Mouse (Mus musculus) left cerebral cortex, adult 8-10 months (tissue): Measurements from ENCODE around the gene Cnot2. TPM values are rescaled to one million over a fixed set of nuclear protein-coding genes. Genes with fewer than 3 reads are reported as not detected.
A peak's percentile ranks its signal among the peaks of the same experiment; 100 is the strongest.
"Not testable (repeated sequence)": the region's sequence is repeated elsewhere in the genome, so short reads cannot be mapped to it uniquely, and the experiment has no call there.

Source experiments
- DNase-seq, 2 experiments: peaks; one replicate each; pipeline ENCODE4 v3.0.0; 2022; ENCODE audit warnings: low spot score in 2 of 2
- total RNA-seq, 4 experiments: library from RNA; stranded (reverse); gene quantifications; 2 replicates each; pipeline ENCODE4 v1.2.4; 2022

Cnot2 gene
- 10 to 100 TPM; 59.7 to 64.9 (median 61.3) TPM for total RNA-seq

GRCm38 (mm10) chr10:116581369-116581718 is at the start of gene Cnot2:
Gene Cnot2, minus strand, starts transcription at chr10:116581511.
- peak; percentile 88 to 90 for DNase-seq

GRCm38 (mm10) chr10:116628926-116629325 is 47.6 kb upstream of the Cnot2 start:
- peak in 1 of 2 experiments; percentile 11 for DNase-seq

- DNase-seq, result no peak
Measured at GRCm38 (mm10) chr10:116626009-116626408, 44.7 kb upstream of the Cnot2 start.

GRCm38 (mm10) chr10:116613250-116613649 is 31.9 kb upstream of the Cnot2 start:
- not testable (repeated sequence) for DNase-seq

- DNase-seq, result no peak
Measured at GRCm38 (mm10) chr10:116604905-116605162, 23.5 kb upstream of the Cnot2 start.

- DNase-seq, result no peak
Measured at GRCm38 (mm10) chr10:116604081-116604904, 23.0 kb upstream of the Cnot2 start.

- DNase-seq, result no peak
Measured at GRCm38 (mm10) chr10:116599056-116599850, 17.9 kb upstream of the Cnot2 start.

GRCm38 (mm10) chr10:116582738-116583137 is 1.4 kb upstream of the Cnot2 start:
- DNase-seq, result peak in 1 of 2 experiments; percentile 15

GRCm38 (mm10) chr10:116581719-116582481 is 589 bp upstream of the Cnot2 start:
- peak in 1 of 2 experiments; percentile 26 for DNase-seq

GRCm38 (mm10) chr10:116580591-116581358 is 536 bp downstream of the Cnot2 start:
- DNase-seq, result peak; percentile 8 to 12

- no peak for DNase-seq
Measured at GRCm38 (mm10) chr10:116579478-116579877, 1.8 kb downstream of the Cnot2 start.

- no peak for DNase-seq
Measured at GRCm38 (mm10) chr10:116578375-116578774, 2.9 kb downstream of the Cnot2 start.

- DNase-seq, result no peak
Measured at GRCm38 (mm10) chr10:116577181-116577580, 4.1 kb downstream of the Cnot2 start.

- not testable (repeated sequence) for DNase-seq
Measured at GRCm38 (mm10) chr10:116576071-116576470, 5.2 kb downstream of the Cnot2 start.

GRCm38 (mm10) chr10:116570526-116570925 is 10.8 kb downstream of the Cnot2 start:
- no peak for DNase-seq

GRCm38 (mm10) chr10:116568539-116568938 is 12.8 kb downstream of the Cnot2 start:
- DNase-seq, result no peak

GRCm38 (mm10) chr10:116567491-116568405 is 13.6 kb downstream of the Cnot2 start:
- no peak for DNase-seq

- not testable (repeated sequence) for DNase-seq
Measured at GRCm38 (mm10) chr10:116566492-116566891, 14.8 kb downstream of the Cnot2 start.

GRCm38 (mm10) chr10:116564828-116565602 is 16.3 kb downstream of the Cnot2 start:
- no peak for DNase-seq
